Mouse (Mus musculus): ENCODE measurements around the gene Lrrc4.

GRCm38 (mm10) chr6:28783082-28783647 lies 48.4 kb downstream of the Lrrc4 start:
- TF ChIP-seq CTCF (IDR thresholded peaks at IDR 0.05; ENCODE audit: low read depth, low read length) (no peak), TAL1 (conservative IDR thresholded peaks at IDR 0.05; ENCODE audit: low read depth, low read length) (no peak), GATA1 (IDR thresholded peaks at IDR 0.05; ENCODE audit: borderline replicate concordance, low read length) (no peak), POLR2AphosphoS5 (IDR thresholded peaks at IDR 0.05; ENCODE audit: insufficient replicate concordance, low read depth, low read length) (no peak)
